Mouse (Mus musculus) spleen, adult 2 months (tissue): ENCODE measurements around the gene Sspo.

Source experiments
- CTCF ChIP-seq: fragments of 200-500 bp; IDR thresholded peaks from 2 replicates; pipeline ENCODE4 v1.5.1; 2011; ENCODE audit warnings: mild to moderate bottlenecking, inconsistent platforms; ENCODE audit not compliant: insufficient read depth, insufficient read length, insufficient replicate concordance; ENCODE audit errors: extremely low read depth
- POLR2A ChIP-seq: fragments of 200-500 bp; IDR thresholded peaks from 2 replicates; pipeline ENCODE4 v1.6.1; 2011; ENCODE audit warnings: low read depth, low read length, inconsistent platforms

- TF ChIP-seq POLR2A (no peak), CTCF (no peak)
These were observed 93.8 kb downstream of the Sspo start for GRCm38 (mm10) chr6:48541560-48542450.
